Mouse (Mus musculus): ENCODE data around the gene Ap2s1. TPM values are rescaled to one million over a fixed set of nuclear protein-coding genes. Genes with fewer than 3 reads are reported as not detected.
A peak's percentile ranks its signal among the peaks of the same experiment; 100 is the strongest.
"Not testable (repeated sequence)": the region's sequence is repeated elsewhere in the genome, so short reads cannot be mapped to it uniquely, and the experiment has no call there.

The Ap2s1 gene
- total RNA-seq (2021), result 100 to 1,000 TPM; 138 to 139 TPM
- 331 and 352 TPM in 2 replicates for polyA plus RNA-seq (2012; rRNA removed)
- long read RNA-seq, transcript Ap2s1-201 (5 exons, 836 nt), result major isoform, 54 of 57 reads
- long read RNA-seq, partial matches to known transcripts, result 1 of 57 reads
- long read RNA-seq, other reads (novel, unspliced or antisense), result 2 of 57 reads

- peak; percentile 97 for DNase-seq
Observed at GRCm38 (mm10) chr7:16738073-16738696, at the start of gene Ap2s1. Gene Ap2s1, plus strand, starts transcription at chr7:16738410.

GRCm38 (mm10) chr7:16689196-16689595 lies 49.0 kb upstream of the Ap2s1 start:
- DNase-seq, result no peak

- DNase-seq, result peak; percentile 27
Observed at GRCm38 (mm10) chr7:16695025-16695424, 43.2 kb upstream of the Ap2s1 start.

- DNase-seq, result peak; percentile 11
Observed at GRCm38 (mm10) chr7:16699042-16699441, 39.2 kb upstream of the Ap2s1 start.

- DNase-seq, result no peak
Observed at GRCm38 (mm10) chr7:16700583-16700982, 37.6 kb upstream of the Ap2s1 start.

- DNase-seq, result no peak
Observed at GRCm38 (mm10) chr7:16706385-16706784, 31.8 kb upstream of the Ap2s1 start.

GRCm38 (mm10) chr7:16708244-16708643 lies 30.0 kb upstream of the Ap2s1 start:
- no peak for DNase-seq

GRCm38 (mm10) chr7:16710604-16711003 lies 27.6 kb upstream of the Ap2s1 start:
- no peak for DNase-seq

GRCm38 (mm10) chr7:16712633-16713415 lies 25.4 kb upstream of the Ap2s1 start:
- no peak for DNase-seq

GRCm38 (mm10) chr7:16716456-16717152 lies 21.6 kb upstream of the Ap2s1 start:
- DNase-seq, result not testable (repeated sequence)

GRCm38 (mm10) chr7:16721629-16722028 lies 16.6 kb upstream of the Ap2s1 start, which contains the start of gene Ceacam9:
Gene Ceacam9, plus strand, starts transcription at chr7:16721929.
- no peak for DNase-seq

GRCm38 (mm10) chr7:16722490-16722889 lies 15.7 kb upstream of the Ap2s1 start:
- DNase-seq, result not testable (repeated sequence)

GRCm38 (mm10) chr7:16728596-16729348 lies 9.4 kb upstream of the Ap2s1 start:
- DNase-seq, result peak; percentile 61

- DNase-seq, result peak; percentile 20
Observed at GRCm38 (mm10) chr7:16729563-16729962, 8.6 kb upstream of the Ap2s1 start.

GRCm38 (mm10) chr7:16730791-16731190 lies 7.4 kb upstream of the Ap2s1 start:
- DNase-seq, result no peak

GRCm38 (mm10) chr7:16731893-16732422 lies 6.3 kb upstream of the Ap2s1 start:
- DNase-seq, result no peak

- no peak for DNase-seq
Observed at GRCm38 (mm10) chr7:16737606-16738072, 571 bp upstream of the Ap2s1 start.

GRCm38 (mm10) chr7:16739056-16739604 lies 920 bp downstream of the Ap2s1 start:
- no peak for DNase-seq

GRCm38 (mm10) chr7:16745373-16745772 lies 7.2 kb downstream of the Ap2s1 start:
- DNase-seq, result no peak

- peak; percentile 26 for DNase-seq
Observed at GRCm38 (mm10) chr7:16746093-16746492, 7.9 kb downstream of the Ap2s1 start.

GRCm38 (mm10) chr7:16747656-16748055 lies 9.4 kb downstream of the Ap2s1 start:
- DNase-seq, result no peak

Measured in adrenal gland, adult 2 months (tissue).